Mouse (Mus musculus) left cerebral cortex, adult 2 months (tissue): ENCODE measurements at regions not wholly inside any gene's neighbourhood (a gene's known extent, or its start where the extent isn't known, plus 50 kb on each side); places are given as distances from the start of the nearest gene placed in this dataset.

Experiments
- DNase-seq, 2 experiments: peaks; one replicate each; pipeline ENCODE4 v3.0.0; 2021 to 2022; ENCODE audit warnings: low spot score in 2 of 2, mixed read lengths in 1 of 2; ENCODE audit errors: extremely low spot score in 1 of 2
- H3K27ac ChIP-seq: fragments of 200-600 bp; 2 replicates; pipeline ENCODE4 v1.8.1; 2022
- H3K4me3 ChIP-seq: fragments of 200-600 bp; 2 replicates; pipeline ENCODE4 v1.8.1; 2022
- CTCF ChIP-seq: fragments of 200-600 bp; IDR thresholded peaks from 2 replicates; pipeline ENCODE4 v1.8.1; 2022; ENCODE audit warnings: antibody characterized with exemption, mild to moderate bottlenecking, moderate library complexity
- intact Hi-C: fragments of 180-260 bp; cut with DNase I; formaldehyde crosslinking; loops from one replicate; pipeline ENCODE4 v1.15.1; 2025

GRCm38 (mm10) chr14:61686101-61686691, 78.9 kb downstream of the Kcnrg start:
- Histone ChIP-seq H3K4me3 (no peak overlapping the region), H3K27ac (no peak overlapping the region)
- no peak for TF ChIP-seq CTCF
- DNase-seq = no peak
- intact Hi-C loops = loop anchor here (5.0 kb wide), 2 partner anchors 1561 to 1581 kb away; no protein-coding TSS in a partner anchor

- DNase-seq = no peak
- TF ChIP-seq CTCF = no peak
- intact Hi-C loops = loop anchor here (5.0 kb wide), 2 partner anchors 1560 to 1580 kb away; no protein-coding TSS in a partner anchor
- peak overlapping the region; percentile 44 for H3K4me3 ChIP-seq
- H3K27ac ChIP-seq = no peak overlapping the region
Observed at GRCm38 (mm10) chr14:61686821-61687341, 79.6 kb downstream of the Kcnrg start.

- no peak for TF ChIP-seq CTCF
- intact Hi-C loops = loop anchor here (5.0 kb wide), 2 partner anchors 1560 to 1580 kb away; no protein-coding TSS in a partner anchor
- Histone ChIP-seq H3K27ac (no peak overlapping the region), H3K4me3 (peak overlapping the region; percentile 44)
- DNase-seq = no peak
Observed at GRCm38 (mm10) chr14:61687346-61688012, 80.2 kb downstream of the Kcnrg start.

GRCm38 (mm10) chr14:61688013-61688520, 80.8 kb downstream of the Kcnrg start:
- no peak for DNase-seq
- Histone ChIP-seq H3K27ac (no peak overlapping the region), H3K4me3 (no peak overlapping the region)
- intact Hi-C loops = loop anchor here (5.0 kb wide), 2 partner anchors 1559 to 1579 kb away; no protein-coding TSS in a partner anchor
- TF ChIP-seq CTCF = no peak

- H3K27ac ChIP-seq = no peak overlapping the region
- intact Hi-C loops = loop anchor here (5.0 kb wide), 2 partner anchors 1559 to 1579 kb away; no protein-coding TSS in a partner anchor
- DNase-seq = no peak
- no peak for TF ChIP-seq CTCF
- no peak overlapping the region for H3K4me3 ChIP-seq
Observed at GRCm38 (mm10) chr14:61688666-61689065, 81.4 kb downstream of the Kcnrg start.

GRCm38 (mm10) chr14:61689281-61689680, 82.0 kb downstream of the Kcnrg start:
- TF ChIP-seq CTCF = no peak
- H3K4me3 ChIP-seq = no peak overlapping the region

GRCm38 (mm10) chr14:61689776-61690175, 82.5 kb downstream of the Kcnrg start:
- DNase-seq = no peak
- TF ChIP-seq CTCF = no peak
- no peak overlapping the region for H3K27ac ChIP-seq
- intact Hi-C loops = loop anchor here (5.0 kb wide), 2 partner anchors 1558 to 1578 kb away; no protein-coding TSS in a partner anchor
- H3K4me3 ChIP-seq = no peak overlapping the region

More at GRCm38 (mm10) chr14:61689281-61689680, 82.0 kb downstream of the Kcnrg start:
- intact Hi-C loops = loop anchor here (5.0 kb wide), 2 partner anchors 1558 to 1578 kb away; no protein-coding TSS in a partner anchor
- DNase-seq = no peak
- H3K27ac ChIP-seq = no peak overlapping the region

- H3K27ac ChIP-seq = no peak overlapping the region
- no peak for DNase-seq
- intact Hi-C loops = no loop called here
- no peak overlapping the region for H3K4me3 ChIP-seq
- no peak for TF ChIP-seq CTCF
Observed at GRCm38 (mm10) chr14:61691785-61692372, 84.6 kb downstream of the Kcnrg start.

GRCm38 (mm10) chr14:61694796-61695195, 87.5 kb downstream of the Kcnrg start:
- Histone ChIP-seq H3K27ac (no peak overlapping the region), H3K4me3 (no peak overlapping the region)
- no peak for TF ChIP-seq CTCF
- intact Hi-C loops = no loop called here
- DNase-seq = no peak

- no peak for TF ChIP-seq CTCF
- intact Hi-C loops = no loop called here
- Histone ChIP-seq H3K27ac (no peak overlapping the region), H3K4me3 (no peak overlapping the region)
- no peak for DNase-seq
Observed at GRCm38 (mm10) chr14:61696290-61696842, 89.1 kb downstream of the Kcnrg start.

- intact Hi-C loops = no loop called here
Observed at GRCm38 (mm10) chr14:61696886-61697554, 89.8 kb downstream of the Kcnrg start.

More at GRCm38 (mm10) chr14:61696886-61697554, 89.8 kb downstream of the Kcnrg start:
- Histone ChIP-seq H3K4me3 (no peak overlapping the region), H3K27ac (no peak overlapping the region)
- DNase-seq = no peak
- TF ChIP-seq CTCF = no peak
